Mouse (Mus musculus): Measurements from ENCODE around the gene Sbsn.

GRCm38 (mm10) chr7:30758853-30759252 is 7.6 kb downstream of the Sbsn start:
- TF ChIP-seq CTCF (IDR thresholded peaks at IDR 0.05; ENCODE audit: control insufficient read depth, insufficient read depth, insufficient replicate concordance, low read depth, low read length): no peak
- TF ChIP-seq POLR2A (IDR thresholded peaks at IDR 0.05; ENCODE audit: control insufficient read depth, low read depth, low read length): no peak
